Mouse (Mus musculus) bone marrow, adult 2 months (tissue): ENCODE data around the gene Gopc. TPM values are rescaled to one million over a fixed set of nuclear protein-coding genes. Genes with fewer than 3 reads are reported as not detected.

ENCODE experiments used
- H3K27ac ChIP-seq: fragments of 200-500 bp; 2 replicates; pipeline ENCODE4 v1.5.1; 2012; ENCODE audit warnings: low read depth, mild to moderate bottlenecking, control low read depth, inconsistent platforms, low read length; ENCODE audit not compliant: control insufficient read depth, poor library complexity, insufficient read depth
- H3K4me1 ChIP-seq: fragments of 200-500 bp; 2 replicates; pipeline ENCODE4 v1.6.1; 2011; ENCODE audit warnings: low read length; ENCODE audit not compliant: control insufficient read depth, insufficient read depth
- H3K4me3 ChIP-seq: fragments of 200-500 bp; replicated peaks from 2 replicates; pipeline ENCODE3; 2011; ENCODE audit warnings: mild to moderate bottlenecking, low read depth, low read length, control low read depth; ENCODE audit not compliant: control insufficient read depth
- CTCF ChIP-seq: fragments of 200-500 bp; IDR thresholded peaks from 2 replicates; pipeline ENCODE4 v1.5.1; 2011; ENCODE audit warnings: low read length, control low read depth; ENCODE audit not compliant: control insufficient read depth, insufficient read depth
- POLR2A ChIP-seq: fragments of 200-500 bp; IDR thresholded peaks from 2 replicates; pipeline ENCODE4 v1.6.1; 2011; ENCODE audit warnings: low read depth, mild to moderate bottlenecking, control low read depth, low read length, borderline replicate concordance; ENCODE audit not compliant: control insufficient read depth
- WGBS: fragments of 180-500 bp; shearing (Covaris S2); methylation state at CpG from one replicate; pipeline ENCODE4 v1.1.7; 2018; 5-methylcytosine and 5-hydroxymethylcytosine counted together
- polyA plus RNA-seq: library from polyadenylated mRNA; stranded (reverse); fragments of >200 nt; gene quantifications from 2 replicates; pipeline ENCODE4 v1.2.4, GENCODE M21; 2011; ENCODE audit warnings: low replicate concordance; ENCODE audit not compliant: missing spikeins, insufficient read depth, insufficient read length

The Gopc gene
- 2.9 and 5.3 TPM in 2 replicates for polyA plus RNA-seq

DNA sequence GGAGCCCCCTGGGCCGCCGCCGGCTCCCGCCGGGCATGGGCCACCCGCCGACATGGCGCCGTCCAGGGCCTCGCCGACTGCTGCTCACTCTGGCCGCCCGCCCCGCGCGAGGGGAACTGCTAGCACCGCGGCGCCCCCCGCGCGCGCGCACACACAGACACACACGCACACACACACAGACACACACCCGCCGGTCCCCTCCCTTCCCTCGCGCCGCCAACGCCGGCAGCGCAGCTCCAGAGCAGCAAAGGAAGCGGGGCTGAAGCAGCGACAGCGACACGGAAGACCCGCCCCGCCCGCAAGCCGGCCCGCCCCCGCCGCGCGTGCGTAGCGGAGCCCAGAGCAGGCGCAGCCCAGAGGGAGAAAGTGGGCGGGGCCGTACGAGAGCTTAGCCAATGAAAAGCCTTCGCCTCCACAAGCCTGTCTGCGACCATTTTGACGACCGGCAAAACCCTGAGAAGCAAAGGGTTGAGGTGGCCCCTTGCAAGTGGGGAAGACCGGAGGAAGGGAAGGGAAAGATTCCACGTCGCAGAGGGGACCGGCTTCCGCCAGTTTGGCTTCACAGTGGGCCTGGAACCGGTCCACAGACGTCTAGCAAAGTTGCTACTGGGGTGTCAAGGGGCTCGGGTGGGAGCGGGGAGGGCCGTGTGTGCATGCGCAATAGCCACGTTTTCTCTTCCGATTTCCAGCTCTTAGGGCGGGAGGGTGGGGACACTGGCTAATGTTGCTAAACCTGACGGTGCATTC is at the start of gene Gopc:
TSS of gene Gopc (minus strand) at position 280 of the 747 bp plus-strand sequence.
- Histone ChIP-seq H3K4me1 (no peaks in the 10 kb centered on the region; the same call in 1 of the 2 replicates), H3K4me3 (peak within 1 kb of the TSS; percentile 97), H3K27ac (peak within 1 kb of the TSS; percentile 94)
- WGBS: 1% methylated on average over 71 of the region's 71 CpGs
- TF ChIP-seq POLR2A (peak; percentile 74; the same call in 1 of the 2 replicates), CTCF (no peak)

DNA sequence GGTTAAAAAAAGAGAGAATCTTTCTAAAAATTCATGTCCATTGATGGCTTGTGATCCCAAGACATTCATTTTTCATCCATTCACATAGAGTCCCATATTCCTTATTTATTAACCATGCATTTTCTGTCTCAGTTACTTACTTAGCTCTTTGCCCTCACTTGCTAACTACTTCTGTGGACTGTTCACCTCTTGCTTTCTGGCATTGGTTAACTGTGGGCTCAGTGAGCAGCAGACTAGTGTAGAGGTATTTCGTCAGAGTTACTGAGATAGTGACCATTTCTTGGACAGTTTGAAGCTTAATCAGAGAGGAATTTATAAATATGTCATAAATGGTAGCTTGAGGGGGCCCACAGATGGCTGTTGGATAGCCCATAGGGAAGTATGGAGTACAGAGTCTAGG is 49.0 kb upstream of the Gopc start:
- Histone ChIP-seq H3K4me1 (no peaks in the 10 kb centered on the region), H3K4me3 (no peak overlapping the region), H3K27ac (no peak overlapping the region)
- TF ChIP-seq CTCF (no peak), POLR2A (no peak)
- 84% methylated on average over 1 of the region's 1 CpGs for WGBS

DNA sequence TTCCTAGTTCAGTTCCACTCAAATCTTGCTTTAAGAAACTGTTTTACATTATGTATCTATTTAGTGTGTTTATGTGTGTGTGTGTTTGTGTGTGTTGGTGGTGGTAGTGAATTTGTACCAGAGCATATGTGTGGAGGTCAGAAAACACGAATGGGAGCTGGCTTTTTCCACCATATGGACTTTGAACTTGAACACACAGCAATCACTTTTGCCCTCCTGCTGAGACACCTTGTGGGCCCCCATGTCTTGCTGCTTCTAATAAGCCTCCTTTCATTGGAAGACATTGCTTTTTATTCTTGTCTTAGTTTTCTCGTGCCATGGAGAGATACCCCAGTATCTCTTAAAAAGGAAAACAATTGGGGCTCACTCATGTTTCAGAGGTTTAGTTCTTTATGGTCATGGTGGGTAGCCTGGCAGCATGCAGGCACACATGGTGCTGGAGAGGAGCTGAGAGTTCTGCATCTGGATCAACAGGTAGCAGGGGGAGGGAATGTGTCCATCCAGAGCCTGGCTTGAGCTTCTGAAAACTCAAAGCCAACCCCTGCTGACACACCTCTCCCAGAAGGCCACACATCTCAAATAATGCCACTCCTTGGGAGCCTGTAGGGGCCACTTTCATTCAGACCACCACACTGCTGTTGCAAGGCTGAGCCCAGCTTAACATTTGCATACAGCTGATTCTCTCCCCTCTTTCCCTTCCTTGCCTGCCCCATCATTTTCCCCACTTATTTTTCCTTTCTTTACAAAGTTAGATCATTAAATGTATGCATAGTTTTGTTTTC is 45.9 kb upstream of the Gopc start:
- no peak overlapping the region for H3K27ac ChIP-seq
- 74% methylated on average over 2 of the region's 2 CpGs for WGBS
- TF ChIP-seq CTCF (no peak), POLR2A (no peak)
- H3K4me3 ChIP-seq: no peak overlapping the region
- no peaks in the 10 kb centered on the region for H3K4me1 ChIP-seq

DNA sequence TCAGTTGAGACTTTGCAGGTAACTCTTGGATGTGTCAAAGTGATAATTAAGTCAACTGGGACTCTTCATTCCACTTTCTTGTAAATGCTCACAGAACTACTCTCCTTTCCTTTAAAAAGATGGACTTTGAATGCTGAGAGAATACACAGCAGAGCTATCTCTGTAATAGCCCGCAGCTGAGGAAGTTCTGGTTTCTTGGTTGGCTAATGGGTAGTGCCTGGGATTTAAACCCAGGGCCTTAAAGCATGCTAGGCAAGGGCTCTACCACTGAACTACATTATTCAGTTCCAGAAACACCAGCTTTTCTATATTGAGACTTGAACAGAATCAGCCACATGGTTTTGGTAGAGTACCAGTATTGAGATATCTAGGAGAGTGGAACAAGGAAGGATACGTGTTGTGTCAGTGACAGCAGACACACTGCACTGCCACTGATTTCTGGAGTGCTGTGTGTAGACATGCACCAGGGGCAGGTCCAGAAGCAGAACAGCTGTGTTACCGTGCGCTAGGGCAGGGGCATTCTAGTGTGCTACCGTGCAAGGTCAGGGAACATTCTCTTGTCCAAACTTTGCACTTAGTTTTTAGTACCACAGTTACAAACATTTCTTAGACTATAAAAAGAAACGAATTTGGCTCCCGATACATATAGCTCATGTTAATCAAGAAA is 44.5 kb upstream of the Gopc start:
- no peaks in the 10 kb centered on the region for H3K4me1 ChIP-seq
- TF ChIP-seq POLR2A (no peak), CTCF (no peak)
- WGBS: 81% methylated on average over 7 of the region's 7 CpGs
- no peak overlapping the region for H3K27ac ChIP-seq
- no peak overlapping the region for H3K4me3 ChIP-seq

DNA sequence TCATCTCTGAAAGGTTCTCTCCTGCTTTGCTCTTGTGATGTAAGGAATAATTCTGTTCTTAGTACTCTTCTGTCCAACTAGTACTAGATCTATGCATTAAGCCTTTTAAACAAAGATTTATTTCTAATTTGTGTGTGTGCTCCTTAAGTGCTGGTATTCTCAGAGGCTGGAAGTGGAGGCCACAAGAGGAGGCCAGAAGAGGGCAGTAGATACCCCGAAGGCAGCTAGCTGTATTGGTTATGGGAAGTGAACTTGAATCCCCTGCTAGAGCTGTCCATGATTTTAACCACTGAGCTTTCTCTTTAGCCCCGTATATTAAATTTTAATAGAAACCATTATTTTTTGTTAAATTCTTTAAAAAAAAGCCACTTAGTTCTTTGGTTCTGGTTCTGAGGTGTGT is 41.2 kb upstream of the Gopc start:
- WGBS: 54% methylated on average over 2 of the region's 2 CpGs
- peak; percentile 39; the same call in 1 of the 2 replicates for TF ChIP-seq CTCF
- no peak for TF ChIP-seq POLR2A
- no peak overlapping the region for H3K27ac ChIP-seq
- no peaks in the 10 kb centered on the region; the same call in 1 of the 2 replicates for H3K4me1 ChIP-seq
- H3K4me3 ChIP-seq: no peak overlapping the region

DNA sequence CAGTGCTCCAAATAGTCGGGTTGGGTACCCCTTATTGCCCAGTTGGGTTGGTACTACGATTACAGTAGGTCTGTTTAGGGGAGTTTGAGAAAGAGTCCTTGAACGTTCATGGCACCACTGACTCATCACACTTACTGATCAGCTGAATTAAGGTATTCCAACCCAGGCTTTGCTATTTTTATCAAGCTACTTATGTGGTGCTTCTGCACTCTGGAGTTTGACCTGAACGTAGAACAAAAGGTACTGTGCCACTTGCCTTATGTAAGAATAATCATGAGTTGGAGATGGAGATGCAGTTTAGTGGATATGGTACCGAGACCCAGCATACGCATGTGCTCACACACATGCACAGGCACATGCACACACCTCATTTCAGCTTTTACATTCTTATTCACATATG is 39.8 kb upstream of the Gopc start:
- Histone ChIP-seq H3K4me3 (no peak overlapping the region), H3K27ac (no peak overlapping the region), H3K4me1 (no peaks in the 10 kb centered on the region; the same call in 1 of the 2 replicates)
- WGBS: 80% methylated on average over 6 of the region's 6 CpGs
- TF ChIP-seq POLR2A (no peak), CTCF (no peak)

DNA sequence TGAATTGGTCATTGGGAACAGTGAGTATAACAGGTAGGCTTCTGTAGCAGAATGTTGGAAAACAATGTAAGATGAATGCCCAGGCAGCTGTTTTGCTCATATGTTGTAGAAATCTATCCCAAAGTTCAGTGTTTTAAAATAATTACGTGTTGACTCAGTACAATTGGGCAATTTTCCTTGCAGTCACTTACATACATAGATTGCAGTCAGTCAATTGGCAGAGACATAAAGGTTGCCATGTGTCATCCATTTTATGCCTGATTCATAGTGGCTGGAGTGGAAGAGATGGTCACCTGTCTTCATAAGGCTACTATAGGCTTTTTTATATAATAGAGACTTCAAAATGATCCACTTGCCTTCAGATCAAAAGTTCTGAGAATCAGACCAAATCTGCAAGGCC is 38.6 kb upstream of the Gopc start:
- no peak for TF ChIP-seq POLR2A
- TF ChIP-seq CTCF: no peak
- no peak overlapping the region for H3K4me3 ChIP-seq
- 56% methylated on average over 1 of the region's 1 CpGs for WGBS
- H3K4me1 ChIP-seq: no peaks in the 10 kb centered on the region; the same call in 1 of the 2 replicates
- no peak overlapping the region for H3K27ac ChIP-seq

DNA sequence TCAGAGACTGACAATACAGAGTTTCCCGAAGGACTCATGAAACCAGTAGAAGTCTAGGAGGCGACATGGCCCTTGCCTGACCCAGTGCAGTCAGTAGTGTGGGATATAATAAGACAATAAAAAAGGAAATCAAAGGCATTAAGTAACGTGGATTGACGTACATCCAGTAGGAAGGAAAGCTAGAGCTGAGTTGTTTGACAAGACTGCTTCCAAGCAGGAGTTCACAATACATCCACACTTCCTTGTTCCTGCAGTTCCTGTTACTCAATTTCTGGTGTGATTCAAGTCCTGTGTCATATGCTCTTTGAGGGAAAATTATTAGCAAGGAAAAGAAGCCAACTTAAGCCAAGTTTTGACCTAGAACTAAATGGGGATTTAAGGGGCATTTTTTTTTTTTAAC is 37.5 kb upstream of the Gopc start:
- Histone ChIP-seq H3K4me3 (no peak overlapping the region), H3K4me1 (no peaks in the 10 kb centered on the region; the same call in 1 of the 2 replicates), H3K27ac (no peak overlapping the region)
- 64% methylated on average over 4 of the region's 4 CpGs for WGBS
- TF ChIP-seq CTCF (no peak), POLR2A (no peak)

DNA sequence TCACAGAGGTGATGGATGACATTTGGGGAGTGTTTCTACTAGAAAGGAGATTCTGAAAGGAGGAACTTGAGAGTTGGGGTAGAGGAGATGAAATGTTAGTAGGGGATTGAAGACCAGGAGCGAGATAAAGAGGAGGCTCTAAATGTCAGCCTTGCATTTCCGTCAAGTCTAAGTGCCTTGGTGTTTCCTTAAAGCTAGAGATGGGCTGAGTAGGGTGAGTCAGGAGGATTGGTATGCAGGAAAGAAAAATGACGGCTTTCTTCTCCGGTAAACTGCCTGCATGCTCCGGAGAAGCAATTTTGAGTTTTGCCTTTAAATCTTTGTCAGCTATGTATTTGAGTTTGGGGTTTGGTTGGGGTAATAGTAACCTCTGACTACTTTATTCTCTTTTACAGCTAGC is 37.0 kb upstream of the Gopc start:
- no peak overlapping the region for H3K4me3 ChIP-seq
- H3K4me1 ChIP-seq: no peaks in the 10 kb centered on the region; the same call in 1 of the 2 replicates
- WGBS: 48% methylated on average over 5 of the region's 5 CpGs

More for the DNA sequence above, 37.0 kb upstream of the Gopc start:
- no peak overlapping the region for H3K27ac ChIP-seq
- no peak for TF ChIP-seq POLR2A
- TF ChIP-seq CTCF: no peak
